Mouse (Mus musculus) cerebellum, adult 2 months (tissue): ENCODE measurements around the gene Top3a. TPM values are rescaled to one million over a fixed set of nuclear protein-coding genes. Genes with fewer than 3 reads are reported as not detected.

Source experiments
- DNase-seq, 2 experiments: peaks; one replicate each; pipeline ENCODE4 v3.0.0; 2021
- H3K27ac ChIP-seq: fragments of 200-500 bp; 2 replicates; pipeline ENCODE4 v1.5.1; 2012; ENCODE audit warnings: low read length, control low read depth, inconsistent platforms; ENCODE audit not compliant: insufficient read depth
- H3K27me3 ChIP-seq: fragments of 200-500 bp; 2 replicates; pipeline ENCODE4 v1.6.1; 2012; ENCODE audit warnings: inconsistent platforms, mild to moderate bottlenecking, low read length, moderate library complexity; ENCODE audit not compliant: control insufficient read depth, insufficient read depth
- H3K4me1 ChIP-seq: fragments of 200-500 bp; 2 replicates; pipeline ENCODE4 v1.6.1; 2011; ENCODE audit warnings: low read length; ENCODE audit not compliant: control insufficient read depth, insufficient read depth
- H3K4me3 ChIP-seq: fragments of 200-500 bp; replicated peaks from 2 replicates; pipeline ENCODE3; 2011; ENCODE audit warnings: mild to moderate bottlenecking, low read depth, low read length, control low read depth; ENCODE audit not compliant: insufficient read depth
- CTCF ChIP-seq: fragments of 200-500 bp; IDR thresholded peaks from 2 replicates; pipeline ENCODE4 v1.5.1; 2011; ENCODE audit warnings: low read depth, mild to moderate bottlenecking, control low read depth, low read length, moderate library complexity, borderline replicate concordance; ENCODE audit not compliant: insufficient read depth
- POLR2A ChIP-seq: fragments of 200-500 bp; IDR thresholded peaks from 2 replicates; pipeline ENCODE4 v1.6.1; 2011; ENCODE audit warnings: low read length, control low read depth, borderline replicate concordance; ENCODE audit not compliant: insufficient read depth
- WGBS: fragments of 180-500 bp; shearing (Covaris S2); methylation state at CpG from one replicate; pipeline ENCODE4 v1.1.7; 2018; 5-methylcytosine and 5-hydroxymethylcytosine counted together
- polyA plus RNA-seq: library from polyadenylated mRNA; depleted of rRNA; stranded (reverse); fragments of >200 nt; gene quantifications from 2 replicates; pipeline ENCODE4 v1.2.3, GENCODE M21; 2012

Top3a gene
- polyA plus RNA-seq, 1 experiment: 6.8 TPM

DNA sequence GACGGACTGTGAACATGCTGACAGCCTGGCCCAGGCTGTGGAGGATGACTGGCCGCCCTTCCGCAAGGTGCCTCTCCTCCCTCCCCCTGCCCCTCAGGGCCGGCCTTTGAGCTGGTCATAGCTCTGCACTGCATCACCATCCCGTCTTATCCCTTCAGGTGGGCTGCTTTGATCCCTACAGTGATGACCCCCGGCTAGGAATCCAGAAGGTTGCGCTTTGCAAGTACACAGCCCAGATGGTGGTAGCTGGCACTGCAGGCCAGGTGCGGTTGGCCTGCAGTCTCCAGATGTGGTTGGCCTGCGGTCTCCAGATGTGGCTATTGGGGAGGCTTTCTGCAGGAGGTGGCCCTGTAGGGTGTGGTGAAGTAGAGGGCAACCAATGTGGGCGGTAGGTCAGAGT lies 68.5 kb downstream of the Top3a start:
- no peak for TF ChIP-seq POLR2A
- no peak for TF ChIP-seq CTCF

GRCm38 (mm10) chr11:60707672-60708071 lies 69.5 kb downstream of the Top3a start:
- Histone ChIP-seq H3K27me3 (no peaks in the 10 kb centered on the region), H3K4me1 (peaks cover 19% of the 10 kb centered on the region)

More for the DNA sequence above, 68.5 kb downstream of the Top3a start:
- Histone ChIP-seq H3K27ac (no peak overlapping the region), H3K27me3 (no peaks in the 10 kb centered on the region), H3K4me3 (no peak overlapping the region), H3K4me1 (peaks cover 9% of the 10 kb centered on the region)
- no peak for DNase-seq
- 81% methylated on average over 10 of the region's 10 CpGs for WGBS

GRCm38 (mm10) chr11:60706696-60707480 lies 70.3 kb downstream of the Top3a start:
- Histone ChIP-seq H3K4me3 (no peak overlapping the region), H3K4me1 (peaks cover 25% of the 10 kb centered on the region), H3K27ac (no peak overlapping the region), H3K27me3 (no peaks in the 10 kb centered on the region)
- WGBS: 82% methylated on average over 14 of the region's 14 CpGs
- TF ChIP-seq CTCF (no peak), POLR2A (no peak)
- DNase-seq: peak; percentile 3 to 15

More at GRCm38 (mm10) chr11:60707672-60708071, 69.5 kb downstream of the Top3a start:
- Histone ChIP-seq H3K4me3 (no peak overlapping the region), H3K27ac (peak overlapping the region; percentile 34; the same call in 1 of the 2 replicates)
- peak; percentile 40 to 61 for DNase-seq
- 28% methylated on average over 3 of the region's 3 CpGs for WGBS
- no peak for TF ChIP-seq CTCF
- TF ChIP-seq POLR2A: no peak

GRCm38 (mm10) chr11:60706076-60706475 lies 71.1 kb downstream of the Top3a start:
- Histone ChIP-seq H3K27ac (no peak overlapping the region), H3K27me3 (no peaks in the 10 kb centered on the region), H3K4me3 (no peak overlapping the region), H3K4me1 (peaks cover 29% of the 10 kb centered on the region)
- DNase-seq: peak in 1 of 2 experiments; percentile 9
- TF ChIP-seq POLR2A (no peak), CTCF (no peak)
- WGBS: 62% methylated on average over 7 of the region's 7 CpGs

- whole genome bisulfite sequencing: 62% methylated on average over 3 of the region's 3 CpGs
- Histone ChIP-seq H3K27me3 (no peaks in the 10 kb centered on the region), H3K4me1 (peaks cover 32% of the 10 kb centered on the region), H3K4me3 (no peak overlapping the region), H3K27ac (no peak overlapping the region)
- DNase-seq: peak in 1 of 2 experiments; percentile 6
- TF ChIP-seq POLR2A: no peak
- no peak for TF ChIP-seq CTCF
Measured at GRCm38 (mm10) chr11:60705255-60705654, 71.9 kb downstream of the Top3a start.

- Histone ChIP-seq H3K27me3 (no peaks in the 10 kb centered on the region), H3K4me3 (no peak overlapping the region), H3K27ac (no peak overlapping the region), H3K4me1 (peaks cover 32% of the 10 kb centered on the region)
- TF ChIP-seq POLR2A (no peak), CTCF (no peak)
- 87% methylated on average over 19 of the region's 19 CpGs for WGBS
- DNase-seq: peak; percentile 33 to 52
Measured at GRCm38 (mm10) chr11:60704023-60704880, 72.9 kb downstream of the Top3a start.

- no peaks in the 10 kb centered on the region for H3K27me3 ChIP-seq
- WGBS: 11% methylated on average over 4 of the region's 4 CpGs
- H3K27ac ChIP-seq: peak overlapping the region; percentile 68; the same call in 1 of the 2 replicates
- H3K4me3 ChIP-seq: no peak overlapping the region
- TF ChIP-seq POLR2A (no peak), CTCF (peak; percentile 75)
- H3K4me1 ChIP-seq: peaks cover 32% of the 10 kb centered on the region
- peak; percentile 60 to 63 for DNase-seq
Measured at GRCm38 (mm10) chr11:60703131-60703530, 74.0 kb downstream of the Top3a start.
